Mouse (Mus musculus): ENCODE results near the gene Anapc7.
"Not testable (repeated sequence)": the region's sequence is repeated elsewhere in the genome, so short reads cannot be mapped to it uniquely, and the experiment has no call there.

Gene Anapc7

GRCm38 (mm10) chr5:122405537-122405936, 16.0 kb upstream of the Anapc7 start:
- DNase-seq (ENCODE audit: low read depth): no peak

- DNase-seq (ENCODE audit: low read depth): no peak
Observed at GRCm38 (mm10) chr5:122409692-122410645, 11.5 kb upstream of the Anapc7 start.

DNA sequence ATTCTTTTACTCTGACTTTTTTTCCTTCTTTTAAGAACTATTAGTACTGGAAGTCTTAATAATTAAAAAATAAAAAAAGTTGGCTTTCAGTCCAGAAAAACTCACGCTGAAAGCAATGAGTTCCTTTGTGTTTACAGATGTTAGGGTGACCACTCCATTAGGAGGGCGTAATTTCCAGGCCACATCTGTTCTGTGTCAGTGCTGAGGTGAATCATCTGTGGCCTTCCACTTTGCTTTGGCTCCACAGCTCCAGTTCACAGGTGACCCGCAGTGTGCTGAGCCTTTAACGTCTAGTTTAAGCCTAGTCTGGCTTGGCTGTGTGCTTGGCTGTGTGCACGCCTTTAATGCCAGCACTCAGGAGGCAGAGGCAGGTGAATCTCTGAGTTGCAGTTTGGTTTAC, 9.6 kb upstream of the Anapc7 start:
- DNase-seq (ENCODE audit: low read depth): no peak

DNA sequence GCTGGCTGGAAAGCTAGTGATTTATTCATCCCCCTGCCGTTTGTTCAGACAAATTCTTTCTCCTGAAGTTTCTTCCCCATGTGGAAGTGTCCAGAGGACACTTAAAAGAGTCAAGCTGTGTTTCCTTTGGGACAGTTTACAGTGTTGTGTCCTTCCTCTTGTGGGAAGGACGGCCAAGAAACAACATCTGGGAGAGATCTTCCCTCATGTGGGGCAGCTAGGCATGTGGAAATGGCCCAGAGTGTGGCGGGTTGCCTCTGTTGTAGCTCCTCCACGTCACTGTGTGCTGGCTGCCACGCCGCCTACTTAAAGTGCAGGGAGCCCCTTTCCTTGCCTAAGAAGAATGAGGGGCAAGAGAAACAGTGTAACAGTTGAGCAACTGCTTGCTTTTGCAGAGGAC, 8.7 kb upstream of the Anapc7 start:
- DNase-seq (ENCODE audit: low read depth): no peak

DNA sequence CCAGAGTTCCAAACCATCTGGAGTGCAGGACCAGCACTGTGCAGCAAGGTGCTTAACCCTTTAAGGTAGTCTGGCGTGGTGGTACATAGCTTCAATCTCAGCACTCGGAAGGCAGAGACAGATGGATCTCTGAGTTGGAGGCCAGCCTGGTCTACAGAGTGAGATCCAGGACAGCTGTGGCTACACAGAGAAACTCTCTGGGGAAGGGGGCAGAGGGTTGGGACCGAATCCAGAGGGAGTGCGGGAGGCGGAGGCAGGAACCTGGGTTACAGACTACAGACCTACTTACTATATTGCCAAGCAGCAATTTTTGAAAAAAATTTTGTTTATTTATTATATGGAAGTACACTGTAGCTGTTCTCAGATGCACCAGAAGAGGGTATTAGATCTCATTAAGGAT, 7.1 kb upstream of the Anapc7 start:
- no peak for DNase-seq (ENCODE audit: low read depth)

DNA sequence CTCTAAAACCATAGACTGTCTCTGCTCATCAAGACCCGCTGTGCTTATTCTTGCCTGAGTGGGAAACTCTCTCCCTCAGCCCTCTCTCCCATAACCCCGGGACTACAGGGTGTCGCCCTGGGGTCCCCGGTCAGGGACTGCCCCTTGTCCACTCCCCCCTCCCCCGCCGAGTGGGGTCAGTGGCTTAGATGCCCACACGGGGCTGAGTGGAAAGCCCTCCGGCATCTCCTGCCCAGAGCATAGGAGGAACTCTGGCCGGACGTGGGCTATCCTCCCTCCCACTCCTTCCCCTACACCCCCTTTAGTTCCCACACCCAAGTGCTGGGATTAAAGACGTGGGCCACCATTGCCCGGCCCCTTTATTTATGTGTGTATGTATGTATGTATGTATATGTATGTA, 6.0 kb upstream of the Anapc7 start:
- DNase-seq (ENCODE audit: low read depth): no peak

DNA sequence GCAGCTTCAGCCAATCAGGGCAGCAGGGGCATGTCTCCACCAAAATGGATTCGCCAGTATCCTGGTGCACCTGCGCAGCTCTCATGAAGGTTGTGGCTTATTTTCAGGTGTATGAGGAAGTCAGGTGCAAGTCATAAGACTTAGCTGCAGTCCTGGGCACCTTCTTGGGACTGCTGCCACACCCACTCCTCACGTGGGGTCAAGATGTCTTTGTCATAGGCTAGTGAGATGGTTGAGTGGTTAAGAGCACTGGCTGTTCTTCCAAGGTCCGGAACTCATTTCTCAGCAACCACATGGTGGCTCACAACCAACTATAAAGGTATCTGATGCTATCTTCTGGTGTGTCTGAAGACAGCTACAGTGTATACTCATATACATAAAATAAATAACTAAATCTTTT, 817 bp upstream of the Anapc7 start:
- not testable (repeated sequence) for DNase-seq (ENCODE audit: low read depth)

DNA sequence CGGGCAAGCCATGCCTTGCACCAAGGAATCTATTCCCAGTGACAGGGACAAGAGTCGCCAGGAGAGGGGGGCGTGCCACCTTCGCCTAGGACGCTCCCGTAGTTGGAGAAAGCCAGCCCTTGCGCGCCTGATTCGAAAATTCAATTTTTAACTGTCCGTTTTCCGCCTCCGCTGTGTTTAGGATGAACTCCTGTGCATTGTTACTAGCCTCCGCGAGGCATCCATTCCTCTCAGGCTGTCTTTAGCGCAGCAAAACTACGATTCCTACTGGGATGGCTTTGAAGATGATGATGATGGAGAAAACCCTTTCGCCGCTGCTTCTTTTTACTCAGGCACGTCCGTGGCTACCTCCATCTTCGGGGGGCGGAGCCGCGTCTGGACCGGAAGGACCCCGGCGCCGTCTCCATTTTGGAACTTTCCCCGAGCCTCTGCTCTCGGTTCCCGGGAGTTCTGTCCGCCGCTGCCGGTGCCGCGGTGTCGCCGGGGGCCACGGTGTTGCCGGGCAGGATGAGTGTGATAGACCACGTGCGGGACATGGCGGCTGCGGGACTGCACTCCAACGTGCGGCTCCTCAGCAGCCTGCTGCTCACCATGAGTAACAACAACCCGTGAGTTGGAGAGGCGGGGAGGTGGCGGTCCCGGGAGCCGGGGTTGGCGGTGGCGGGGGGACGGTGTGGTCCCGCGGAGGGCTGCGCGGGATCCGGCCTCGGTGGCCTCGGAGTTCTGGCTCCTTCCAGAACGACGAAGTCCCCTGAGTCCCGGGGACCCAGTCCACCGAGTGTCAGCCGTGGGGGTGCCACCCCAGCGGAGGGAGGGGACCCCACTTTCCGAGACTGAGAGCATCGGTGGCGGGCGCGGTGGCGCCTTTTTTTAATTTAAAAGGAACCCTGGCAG, 825 bp downstream of the Anapc7 start:
- peak; percentile 71 for DNase-seq (ENCODE audit: low read depth)

GRCm38 (mm10) chr5:122423083-122423482, 1.6 kb downstream of the Anapc7 start:
- DNase-seq (ENCODE audit: low read depth): no peak

GRCm38 (mm10) chr5:122425550-122425949, 4.1 kb downstream of the Anapc7 start:
- no peak for DNase-seq (ENCODE audit: low read depth)

DNA sequence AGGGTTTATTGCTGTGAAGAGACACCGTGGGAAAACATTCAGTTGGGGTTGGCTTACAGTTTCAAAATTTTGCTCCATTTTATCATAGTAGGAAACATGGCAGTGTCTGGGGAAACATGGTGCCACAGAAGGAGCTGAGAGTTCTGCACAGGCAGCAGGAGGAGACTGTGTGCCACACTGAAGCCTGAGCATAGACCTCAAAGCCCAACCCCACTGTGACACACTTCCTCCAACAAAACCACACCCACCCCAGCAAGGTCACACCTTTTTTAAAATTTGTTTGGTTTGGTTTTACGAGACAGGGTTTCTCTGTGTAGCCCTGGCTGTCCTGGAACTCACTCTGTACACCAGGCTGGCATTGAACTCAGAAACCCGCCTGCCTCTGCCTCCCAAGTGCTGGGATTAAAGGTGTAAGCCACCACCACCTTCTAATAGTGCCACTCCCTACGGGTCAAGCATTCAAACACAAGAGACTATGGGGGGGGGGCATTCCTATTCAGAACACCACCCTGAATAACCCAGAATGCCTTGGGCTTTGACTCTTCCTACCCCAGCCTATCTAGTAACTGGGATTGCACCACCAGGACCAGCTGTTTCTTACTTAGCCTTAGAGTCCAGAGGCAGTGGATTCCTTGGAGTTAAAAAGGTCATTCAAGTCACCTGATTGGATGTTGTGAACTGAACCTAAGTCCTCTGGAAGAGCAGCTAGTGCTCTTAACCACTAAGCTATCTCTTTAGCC, 8.7 kb downstream of the Anapc7 start:
- DNase-seq (ENCODE audit: low read depth): no peak

- peak; percentile 32 for DNase-seq (ENCODE audit: low read depth)
Observed at GRCm38 (mm10) chr5:122431221-122431620, 9.7 kb downstream of the Anapc7 start.

DNA sequence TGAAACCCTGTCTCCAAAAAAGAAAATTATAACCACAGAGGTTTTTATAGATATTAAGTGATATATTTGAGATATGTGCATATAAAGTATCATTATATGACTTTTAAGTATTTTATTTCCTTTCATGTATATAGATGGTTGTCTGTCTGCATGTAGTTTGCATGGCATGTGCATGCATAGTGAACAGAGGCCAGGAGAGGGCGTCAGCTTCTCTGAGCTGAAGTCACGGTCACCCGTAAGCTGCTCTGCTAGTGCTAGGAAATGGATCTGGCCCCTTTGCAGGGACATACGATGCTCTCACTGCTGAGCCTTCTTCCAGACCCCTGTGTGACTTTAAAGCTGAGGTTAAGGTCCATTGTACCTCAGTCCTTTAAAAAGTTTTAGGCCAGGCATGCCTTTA, 13.0 kb downstream of the Anapc7 start:
- no peak for DNase-seq (ENCODE audit: low read depth)

GRCm38 (mm10) chr5:122439400-122440094, 18.1 kb downstream of the Anapc7 start:
- no peak for DNase-seq (ENCODE audit: low read depth)

DNA sequence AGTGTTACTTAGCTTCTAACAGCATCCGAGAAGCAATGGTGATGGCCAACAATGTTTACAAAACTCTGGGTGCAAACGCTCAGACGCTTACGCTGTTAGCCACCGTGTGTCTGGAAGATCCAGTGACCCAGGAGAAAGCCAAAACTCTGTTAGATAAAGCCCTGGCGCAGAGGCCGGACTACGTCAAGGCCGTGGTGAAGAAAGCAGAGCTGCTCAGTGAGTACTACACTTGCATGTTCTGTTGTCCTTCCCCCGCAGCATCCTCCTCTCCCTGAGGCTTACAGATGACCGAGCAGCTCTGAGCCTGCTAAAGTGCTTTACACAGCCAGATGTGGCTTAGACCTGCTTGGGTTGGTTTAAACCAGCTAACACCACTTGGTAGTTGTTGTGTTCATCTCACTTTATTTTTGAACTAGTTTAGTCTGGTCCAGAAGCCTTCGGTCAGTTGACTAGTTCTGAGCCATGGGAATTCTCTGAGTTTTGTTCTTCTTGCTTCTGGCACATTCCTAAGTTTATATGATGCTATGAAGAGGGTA, 18.7 kb downstream of the Anapc7 start:
- DNase-seq (ENCODE audit: low read depth): no peak

DNA sequence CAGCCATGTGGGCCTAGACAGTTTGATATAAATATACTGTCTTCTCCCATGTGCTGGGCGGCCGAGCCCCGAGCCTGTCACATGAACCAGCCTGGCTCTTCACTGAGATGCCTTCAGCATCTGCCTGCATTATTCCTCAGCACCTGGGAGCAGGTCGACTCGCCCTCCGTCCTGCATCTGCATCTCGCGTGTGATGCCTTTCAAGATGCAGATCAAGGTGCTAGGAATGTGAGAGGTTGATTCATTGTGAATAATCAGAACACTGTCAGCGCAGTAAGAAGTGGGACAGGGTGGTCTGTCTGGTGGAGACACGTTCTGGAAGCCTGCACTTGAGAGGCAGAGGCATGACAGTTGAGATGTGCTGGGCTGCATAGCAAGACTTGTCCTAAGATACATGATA, 23.0 kb downstream of the Anapc7 start:
- DNase-seq (ENCODE audit: low read depth): no peak

DNA sequence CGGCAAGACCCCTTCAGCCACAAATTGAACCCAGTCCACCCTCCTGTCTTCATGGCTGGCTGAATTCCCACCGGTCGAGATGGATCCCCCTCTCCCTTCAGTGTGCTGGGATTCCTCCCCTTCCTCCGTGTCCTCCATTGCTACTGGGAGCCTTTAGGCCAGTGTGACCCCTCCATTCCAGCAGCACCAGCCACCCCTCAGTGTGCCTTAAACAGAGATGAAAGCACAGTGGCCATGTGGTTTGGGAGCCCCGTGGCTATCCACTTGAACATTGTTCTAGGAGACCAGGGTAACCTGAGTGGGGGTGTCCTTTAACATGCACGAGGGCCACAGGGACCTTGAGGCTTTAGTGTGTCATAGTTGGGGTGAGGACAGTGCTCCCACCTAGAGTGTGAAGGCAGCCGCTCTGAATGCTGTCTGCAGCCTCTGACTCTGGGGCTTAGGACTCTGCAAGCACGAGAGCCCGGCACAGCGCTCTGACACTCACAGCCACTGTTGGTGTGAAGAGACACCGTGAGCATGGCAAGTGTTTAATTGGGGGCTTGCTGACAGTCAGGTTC, 23.6 kb downstream of the Anapc7 start:
- no peak for DNase-seq (ENCODE audit: low read depth)

DNA sequence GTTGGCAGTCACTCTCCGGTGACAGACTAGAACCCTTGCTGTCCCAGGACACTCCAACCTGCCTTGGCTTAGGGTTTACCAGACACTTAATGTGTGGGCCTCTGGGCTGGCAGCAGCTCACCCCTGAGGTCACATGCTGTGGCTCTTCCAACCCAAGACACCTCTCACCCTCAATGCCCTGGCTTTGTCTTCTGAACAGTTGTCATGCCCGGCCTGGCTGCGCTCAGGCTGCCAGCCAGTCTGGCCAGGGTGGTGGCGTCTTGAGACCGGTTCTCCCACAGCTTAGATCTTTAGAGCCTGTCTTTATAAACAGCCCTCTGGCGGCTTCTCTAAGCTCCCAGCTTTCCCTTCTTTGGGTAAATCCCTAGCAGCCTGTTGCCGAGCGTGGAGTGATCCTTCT, 26.4 kb downstream of the Anapc7 start:
- peak; percentile 43 for DNase-seq (ENCODE audit: low read depth)

- no peak for DNase-seq (ENCODE audit: low read depth)
Observed at GRCm38 (mm10) chr5:122448869-122449268, 27.4 kb downstream of the Anapc7 start.

DNA sequence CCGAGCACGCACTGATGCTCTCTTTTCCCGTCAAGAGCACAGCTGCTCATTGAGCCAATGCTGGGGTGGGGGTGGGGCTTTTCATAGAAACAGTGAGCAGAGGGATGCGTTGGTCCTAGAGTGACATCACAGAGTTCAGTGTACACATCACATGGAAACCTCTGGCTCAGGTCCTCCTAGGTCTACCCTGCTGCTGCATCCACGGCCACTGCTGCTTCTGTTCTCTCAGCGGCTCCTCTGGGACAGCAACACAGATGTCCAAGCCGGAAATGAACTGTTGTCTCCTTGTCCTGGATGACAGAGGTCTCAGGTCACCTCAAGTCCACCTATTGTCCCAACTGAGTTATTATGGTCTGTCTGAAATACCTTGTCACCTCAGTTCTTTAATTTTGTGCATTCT, 28.5 kb downstream of the Anapc7 start:
- no peak for DNase-seq (ENCODE audit: low read depth)

GRCm38 (mm10) chr5:122450913-122451317, 29.4 kb downstream of the Anapc7 start:
- no peak for DNase-seq (ENCODE audit: low read depth)
